Mouse (Mus musculus) adrenal gland, postnatal 14 days (tissue): ENCODE data around the gene Gm16181. TPM values are rescaled to one million over a fixed set of nuclear protein-coding genes. Genes with fewer than 3 reads are reported as not detected.

Experiments used
- DNase-seq: peaks from one replicate; pipeline ENCODE4 v3.0.0; 2021; ENCODE audit warnings: mixed read lengths
- long read RNA-seq, 2 experiments: library from polyadenylated mRNA; stranded (forward); transcript quantifications; one replicate each; pipeline ENCODE4 v2.0.0; 2021
- total RNA-seq: library from RNA; stranded (reverse); gene quantifications from 2 replicates; pipeline ENCODE4 v1.2.3, GENCODE M21; 2021

The Gm16181 gene
- total RNA-seq, result 0.67 TPM in 1 of 2 replicates, not detected in the other
- long read RNA-seq, experiment 1, partial matches to known transcripts, result 0 of 1 reads
- long read RNA-seq, experiment 1, other reads (novel, unspliced or antisense), result 0 of 1 reads
- long read RNA-seq, experiment 2, result 0 reads

DNA sequence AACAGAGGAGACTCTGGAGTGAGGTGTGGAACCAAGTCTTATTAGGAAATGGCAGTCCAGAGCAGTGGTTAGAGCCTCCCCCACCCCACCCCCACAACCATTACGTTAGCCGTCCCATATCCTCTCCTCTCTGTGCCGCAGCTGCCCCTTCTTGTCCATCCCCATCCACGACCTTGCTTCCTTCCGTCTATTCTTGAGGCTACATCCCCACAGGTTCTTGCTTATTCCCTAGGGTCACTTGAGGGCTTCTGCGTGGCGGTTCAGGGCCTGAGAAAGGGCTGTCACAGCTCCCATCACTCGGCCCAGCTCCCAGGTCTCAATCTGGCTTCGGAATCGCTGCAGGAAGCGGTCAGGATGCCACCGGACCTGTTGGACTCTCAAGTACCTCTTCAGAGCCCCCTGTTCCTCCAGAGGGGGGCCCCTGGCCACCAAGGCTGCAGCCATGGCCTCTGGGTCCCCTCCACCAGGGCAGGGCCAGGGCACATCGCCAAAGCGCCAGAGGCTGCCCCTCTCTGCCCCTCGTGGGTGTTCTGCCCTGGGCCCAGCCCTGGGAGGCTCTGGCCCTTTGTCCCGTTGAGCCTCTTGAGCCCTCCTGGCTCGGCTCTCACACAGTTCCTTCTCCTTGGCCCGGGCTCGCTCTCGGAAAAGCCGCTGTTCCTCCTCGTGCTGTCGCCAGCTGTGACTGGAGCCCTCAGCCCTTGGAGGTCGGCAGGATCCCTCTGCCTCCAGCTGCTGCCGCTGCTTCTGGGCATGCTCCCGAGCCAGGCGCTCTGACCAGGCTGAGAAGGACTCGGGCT is at the start of gene Gm16181:
Gene Gm16181 (plus strand): TSS at position 679 of the 797 bp plus-strand sequence.
- DNase-seq, result no peak

DNA sequence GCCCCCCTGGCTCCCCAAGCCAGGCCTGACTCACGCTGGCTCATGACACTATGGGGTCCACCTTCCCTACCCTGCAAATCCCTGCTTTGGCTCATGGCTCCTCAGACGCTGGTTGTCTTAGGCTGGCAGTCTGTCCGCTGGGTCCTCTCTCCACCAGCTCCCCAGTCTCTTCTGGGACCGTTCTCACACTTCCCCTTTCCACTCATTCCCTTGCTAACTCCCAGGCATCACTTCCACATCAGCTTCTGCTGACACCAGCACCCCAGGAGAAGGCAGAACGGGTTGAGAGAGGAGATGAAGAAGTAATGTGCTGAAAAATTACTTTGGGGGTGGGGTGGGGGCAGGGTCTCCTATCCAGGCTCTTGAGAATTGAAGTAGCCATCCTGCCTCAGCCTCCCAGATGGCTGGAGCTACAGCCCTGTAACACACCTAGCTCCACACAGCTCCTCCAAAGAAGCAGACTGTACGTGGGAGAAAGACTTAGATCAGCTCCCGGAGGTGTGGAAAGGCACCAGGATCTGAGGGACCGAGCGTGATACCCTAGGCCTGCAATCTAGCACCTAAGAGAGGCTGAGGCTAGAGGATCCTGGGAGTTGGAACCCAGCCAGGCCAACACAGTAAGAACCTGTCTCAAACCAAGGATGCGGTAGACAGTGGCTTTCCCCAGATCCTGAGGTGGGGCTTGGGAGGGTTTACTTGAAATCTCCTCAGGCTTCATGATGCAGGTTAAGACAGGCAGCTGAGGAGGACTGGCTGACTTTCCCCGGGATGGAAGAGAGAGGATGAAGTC is 48.0 kb upstream of the Gm16181 start:
- no peak for DNase-seq

DNA sequence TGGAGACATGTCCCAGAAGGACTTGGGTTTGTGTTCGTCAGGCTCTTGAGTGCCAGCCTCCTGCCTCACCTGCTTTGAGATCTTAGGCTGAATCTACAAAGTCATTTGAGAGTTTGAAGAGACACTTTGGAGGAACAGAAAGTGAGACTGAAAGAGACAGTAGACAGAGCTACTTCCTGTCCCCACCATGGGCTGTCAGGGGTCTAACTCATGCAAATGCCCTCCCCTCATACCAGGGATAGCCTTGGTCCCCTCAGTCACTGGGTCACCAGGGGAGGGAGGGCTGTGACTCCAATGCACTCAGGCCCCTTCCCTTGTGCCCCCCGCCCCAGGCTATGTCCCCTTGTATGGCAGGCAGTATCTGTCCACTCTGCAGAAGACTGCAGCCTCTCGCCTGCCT is 47.3 kb upstream of the Gm16181 start:
- DNase-seq, result no peak

DNA sequence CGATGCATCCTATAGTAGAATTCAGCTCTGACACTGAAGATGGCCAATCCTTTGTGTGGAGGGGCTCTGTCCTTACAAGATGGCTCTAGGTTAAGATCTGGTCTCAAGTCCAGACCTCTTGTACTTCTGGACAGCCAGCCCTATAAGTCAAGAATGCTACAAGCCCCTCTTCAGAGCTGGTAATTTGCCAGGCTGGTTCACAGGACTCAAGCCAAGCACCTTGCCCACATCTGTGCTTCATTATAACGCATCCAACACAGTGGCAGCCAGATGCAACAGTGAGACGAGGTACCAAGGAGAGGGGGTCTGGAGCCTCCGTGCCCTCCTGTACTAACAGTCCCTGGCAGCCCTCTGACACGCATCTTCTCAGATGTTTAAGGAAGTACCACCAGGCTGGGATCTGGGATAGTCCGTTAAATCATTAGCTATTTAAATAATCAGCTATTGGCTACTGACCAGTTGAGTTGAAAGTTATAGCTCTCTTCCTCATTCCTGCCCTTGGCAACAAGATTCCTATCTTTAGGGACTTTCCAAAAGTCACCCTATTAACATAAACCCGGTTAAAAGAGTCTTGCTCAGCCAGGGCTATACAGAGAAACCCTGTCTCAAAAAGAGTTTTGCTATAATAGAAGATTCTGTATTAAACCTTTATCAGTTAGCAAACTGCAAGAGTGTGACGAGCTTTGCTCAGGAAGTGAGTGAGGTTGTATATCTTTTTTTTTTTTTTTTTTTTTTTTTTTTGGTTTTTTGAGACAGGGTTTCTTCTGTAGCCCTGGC is 46.2 kb upstream of the Gm16181 start:
- DNase-seq, result no peak

DNA sequence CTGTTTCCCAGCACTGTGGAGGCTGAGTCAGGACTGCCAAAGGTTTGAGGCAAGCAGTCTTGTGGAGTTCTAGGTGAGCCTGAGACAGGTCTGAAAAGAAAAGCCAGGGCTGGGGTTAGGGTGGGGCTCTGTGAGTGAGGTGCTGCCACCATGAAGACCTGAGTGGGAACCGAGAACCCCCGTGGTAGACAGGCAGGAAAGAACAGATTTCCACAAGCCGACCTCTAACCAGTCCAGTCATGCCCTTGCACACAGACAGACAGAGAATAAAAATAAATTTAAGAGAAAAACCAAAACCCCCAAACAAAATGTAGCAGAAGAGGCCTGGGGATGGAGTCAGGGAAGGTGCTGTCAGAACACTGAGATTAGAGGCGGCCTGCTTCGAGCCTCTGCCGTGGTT is 45.3 kb upstream of the Gm16181 start:
- DNase-seq, result no peak

DNA sequence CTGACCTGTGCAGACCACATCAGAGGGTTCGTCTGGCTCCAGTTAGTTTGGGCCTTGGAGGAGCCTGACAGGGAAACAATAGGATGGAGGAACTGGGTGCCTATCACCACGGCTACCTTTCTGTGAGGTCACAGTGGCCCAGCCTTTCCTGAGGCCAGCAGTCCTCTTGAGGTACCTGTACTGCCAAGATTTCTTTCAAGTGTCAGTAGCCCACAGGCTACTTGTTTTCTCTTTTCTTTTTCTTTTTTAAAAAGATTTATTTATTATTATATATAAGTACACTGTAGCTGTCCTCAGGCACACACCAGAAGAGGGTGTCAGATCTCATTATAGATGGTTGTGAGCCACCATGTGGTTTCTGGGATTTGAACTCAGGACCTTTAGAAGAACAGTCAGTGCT is 44.7 kb upstream of the Gm16181 start, which contains the start of gene Aif1:
Gene Aif1 (minus strand): TSS at position 101 of the 400 bp plus-strand sequence.
- DNase-seq, result no peak

DNA sequence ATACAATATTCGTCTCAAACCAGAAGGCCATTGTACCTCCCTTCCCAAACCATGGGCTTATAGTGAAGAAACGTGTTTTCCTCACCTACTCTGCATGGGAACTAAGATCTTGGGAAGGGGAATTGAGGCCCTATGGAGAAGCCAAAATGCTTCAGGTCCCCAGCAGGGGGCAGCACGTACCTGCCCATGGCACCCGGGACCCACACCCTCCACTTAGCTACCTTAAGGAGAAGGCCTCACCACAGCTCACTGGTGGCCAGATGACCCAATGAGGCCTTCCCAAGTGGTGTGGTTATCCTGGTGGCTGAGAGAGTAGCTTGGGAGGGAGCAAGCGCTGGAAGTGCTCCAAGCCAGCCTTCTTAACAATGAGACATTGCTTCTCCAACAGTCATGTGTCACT is 42.1 kb upstream of the Gm16181 start:
- DNase-seq, result peak; percentile 90

DNA sequence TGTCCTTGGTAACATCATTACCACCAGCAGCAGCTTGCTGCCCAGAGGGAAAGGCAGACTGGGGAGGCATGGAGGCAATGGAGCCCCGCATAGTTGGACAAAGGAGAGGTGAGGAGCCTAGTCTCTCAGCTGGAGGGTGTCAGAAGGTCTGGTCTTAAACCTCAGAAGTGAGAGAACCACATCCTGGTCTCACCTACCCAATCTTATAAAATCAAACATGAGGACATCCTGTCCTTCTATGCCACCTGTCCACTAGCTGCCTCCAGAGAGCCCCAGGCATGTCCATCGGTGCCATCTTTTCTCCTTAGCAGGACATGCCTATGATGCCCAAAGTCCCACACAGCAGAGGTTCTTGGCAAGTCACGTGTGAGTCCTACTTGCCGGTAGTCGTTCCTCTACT is 40.5 kb upstream of the Gm16181 start:
- no peak for DNase-seq

DNA sequence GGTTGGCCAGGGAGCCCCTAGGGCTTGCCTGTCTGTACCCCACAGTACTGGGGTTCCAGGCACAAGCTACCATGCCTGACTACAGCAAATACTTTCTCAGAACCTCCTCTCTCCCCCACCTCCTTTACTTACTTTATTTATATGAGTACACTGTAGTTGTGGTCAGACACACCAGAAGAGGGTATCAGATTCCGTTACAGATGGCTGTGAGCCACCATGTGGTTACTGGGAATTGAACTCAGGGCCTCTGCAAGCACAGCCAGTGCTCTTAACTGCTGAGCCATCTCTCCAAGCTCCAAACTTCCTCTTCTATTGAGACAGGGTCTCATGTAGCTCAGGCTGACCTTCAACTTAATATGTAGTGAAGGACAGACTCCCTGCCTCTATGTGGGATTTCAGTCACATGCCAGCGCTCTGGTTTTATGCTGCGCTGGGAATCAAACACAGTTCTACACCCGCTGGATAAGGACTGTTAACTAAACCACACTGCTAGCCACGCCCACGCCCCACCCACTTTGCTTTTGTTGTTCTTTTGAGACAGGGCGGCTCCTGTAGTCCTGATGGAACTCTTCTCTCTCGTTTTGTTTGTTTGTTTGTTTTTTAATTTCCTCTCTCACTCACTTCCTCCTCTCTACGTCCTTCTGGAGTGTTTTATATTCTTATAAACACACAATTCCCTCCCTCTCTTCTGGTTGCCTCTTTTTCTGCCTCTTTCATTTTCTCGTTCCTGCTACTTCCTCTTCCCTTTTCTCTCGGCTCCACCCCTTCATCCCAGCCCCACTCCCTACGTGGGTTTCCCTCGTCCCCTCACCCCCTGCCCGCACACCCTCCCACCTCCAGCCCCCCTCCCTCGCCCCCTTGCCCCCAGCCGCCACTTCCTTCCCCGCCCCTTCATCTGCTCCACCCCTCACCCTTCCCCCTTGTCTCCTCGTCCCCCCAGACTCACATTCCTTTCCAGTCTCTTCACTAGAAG is 34.7 kb upstream of the Gm16181 start:
- peak; percentile 87 for DNase-seq

DNA sequence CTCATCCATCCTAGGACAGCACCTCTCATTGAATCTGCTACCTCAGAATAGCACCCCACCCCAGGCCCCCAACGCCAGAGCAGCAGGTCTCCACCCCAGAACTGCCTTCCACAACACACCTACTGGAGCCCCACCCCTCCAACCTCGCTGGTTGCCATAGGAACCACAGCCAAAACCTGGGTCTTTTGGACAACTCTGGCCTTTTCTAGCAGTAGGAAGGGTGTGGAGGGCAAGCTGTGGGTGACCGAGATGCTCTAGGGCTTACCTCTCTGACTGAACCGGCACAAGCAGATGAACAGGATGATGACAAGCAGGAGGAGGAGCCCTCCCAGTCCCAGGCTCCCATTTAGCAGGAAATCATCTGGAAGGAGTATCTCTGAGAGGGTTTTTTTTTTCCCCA is 34.0 kb upstream of the Gm16181 start:
- DNase-seq, result peak; percentile 57

DNA sequence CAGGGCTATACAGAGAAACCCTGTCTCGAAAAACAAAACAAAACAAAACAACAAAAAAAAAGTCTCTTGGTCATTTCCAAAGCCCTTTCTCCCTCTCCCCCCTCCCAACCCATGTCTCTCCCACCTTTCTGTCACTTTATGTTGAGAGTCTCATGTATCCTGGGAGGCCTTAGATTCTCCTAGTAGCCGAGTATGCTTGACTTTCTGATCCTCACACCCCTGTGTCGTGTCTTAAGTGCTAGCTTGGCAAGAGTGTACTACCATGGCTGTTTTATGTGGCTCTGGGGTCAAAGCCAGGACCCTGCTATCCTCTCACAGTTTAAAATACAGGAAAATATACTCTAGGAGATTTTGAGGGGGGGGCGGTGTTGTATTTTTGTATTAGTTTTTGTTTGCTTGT is 33.3 kb upstream of the Gm16181 start:
- DNase-seq, result no peak

DNA sequence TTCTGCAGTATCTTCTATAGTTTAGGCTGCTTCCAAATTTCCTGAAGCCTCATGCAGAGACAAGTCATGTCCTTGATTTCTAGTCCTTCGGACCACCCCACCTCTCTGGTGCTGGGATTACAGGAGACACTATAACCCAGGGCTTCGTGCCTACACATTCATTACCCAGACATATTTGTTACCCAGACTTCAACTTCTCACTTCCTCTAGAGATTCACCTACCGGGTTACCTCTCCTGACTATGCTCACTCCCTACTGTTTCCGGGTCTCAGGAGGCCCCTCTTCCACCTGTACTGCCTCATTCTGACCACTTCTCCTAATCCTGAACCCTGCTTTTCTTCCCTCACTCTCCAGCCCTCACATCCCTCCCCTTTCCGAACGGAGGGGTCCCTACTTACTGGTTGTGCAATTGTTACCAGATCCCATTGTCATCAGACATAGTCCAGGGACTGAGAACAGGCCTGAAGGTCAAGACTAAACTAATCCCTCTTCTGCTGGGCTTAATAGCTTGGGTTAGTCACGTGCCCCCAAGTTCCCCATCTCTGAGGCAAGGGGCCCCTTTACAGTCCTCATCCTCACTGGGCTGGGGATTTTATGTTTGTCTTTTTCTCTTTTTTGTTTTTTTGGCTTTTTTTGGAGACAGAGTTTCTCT is 32.5 kb upstream of the Gm16181 start, which contains the start of gene Lst1:
Gene Lst1 (minus strand): TSS at position 481 of the 652 bp plus-strand sequence.
- DNase-seq, result no peak

DNA sequence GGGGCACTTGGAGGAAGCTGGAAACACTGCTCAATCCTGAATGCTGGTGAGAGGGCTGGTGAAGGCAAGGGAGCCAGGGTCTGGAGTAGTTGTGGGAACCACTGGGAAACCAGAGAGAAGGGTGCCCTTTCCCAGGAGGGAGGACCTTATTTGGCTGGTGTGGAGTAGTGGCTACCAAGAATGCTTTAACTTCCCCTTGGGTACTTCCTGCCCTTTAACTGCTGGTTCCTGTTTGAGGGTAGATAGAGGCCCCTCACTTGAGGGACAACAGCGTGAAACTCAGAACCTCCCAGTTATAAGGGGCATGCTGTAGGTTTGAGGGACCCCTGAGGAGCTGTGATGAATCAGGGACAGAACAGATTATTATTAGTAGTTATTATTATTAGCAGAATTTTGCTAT is 31.4 kb upstream of the Gm16181 start:
- no peak for DNase-seq

DNA sequence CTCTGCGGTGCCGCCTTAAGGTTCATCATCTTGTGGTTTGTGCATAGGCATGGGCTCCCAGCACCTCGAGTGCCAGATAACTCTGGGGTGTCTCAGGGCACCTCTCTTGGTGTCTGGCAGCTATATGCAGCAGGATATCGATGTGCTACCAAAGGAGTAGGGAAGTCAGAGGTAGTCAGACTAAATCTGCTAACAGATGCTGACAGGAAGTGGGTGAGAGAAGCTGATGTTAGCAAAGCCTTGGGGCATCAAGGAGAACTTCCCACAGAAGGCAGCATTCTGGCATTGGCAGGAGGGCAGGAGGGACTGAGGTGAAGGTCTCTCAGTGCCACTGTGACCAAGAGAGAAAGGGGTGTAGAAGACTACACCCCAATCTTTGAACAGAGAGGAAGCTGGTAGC is 30.5 kb upstream of the Gm16181 start:
- no peak for DNase-seq

DNA sequence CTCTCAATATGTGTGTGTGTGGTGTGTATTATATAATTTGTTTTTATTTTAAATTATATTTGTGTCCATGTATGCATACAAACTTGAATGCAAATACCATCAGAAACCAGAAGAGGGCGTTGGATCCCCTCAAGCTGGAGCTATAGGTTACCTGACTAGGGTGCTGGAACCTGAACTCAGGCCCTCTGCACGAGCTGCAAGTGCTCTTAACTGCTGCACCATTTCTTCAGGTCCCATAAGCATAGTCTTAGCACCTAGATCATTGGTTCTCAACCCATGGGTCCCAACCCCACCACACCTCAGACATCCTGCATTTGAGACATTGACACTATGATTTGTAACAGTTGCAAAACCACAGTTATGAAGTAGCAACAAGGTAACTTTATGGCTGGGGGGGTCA is 28.9 kb upstream of the Gm16181 start:
- DNase-seq, result no peak

DNA sequence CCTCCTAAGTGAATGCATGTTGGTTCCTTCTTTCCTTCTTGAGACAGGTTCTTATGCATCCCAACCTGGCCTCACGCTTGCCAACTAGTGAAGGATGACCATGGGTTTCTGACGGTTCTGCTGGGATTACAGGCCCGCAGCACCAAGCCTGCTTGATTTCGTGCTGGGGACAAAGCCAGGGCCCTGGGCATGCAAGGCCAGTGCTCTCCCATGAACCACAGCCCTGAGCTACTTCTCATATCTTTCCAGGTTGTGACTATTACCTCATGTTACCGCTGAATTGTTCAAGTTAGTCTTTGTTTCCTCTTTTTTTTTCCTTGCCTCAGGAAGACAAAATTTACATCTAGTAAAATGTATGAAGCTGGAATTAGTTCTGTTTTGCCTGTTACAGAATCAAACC is 27.7 kb upstream of the Gm16181 start:
- peak; percentile 53 for DNase-seq

DNA sequence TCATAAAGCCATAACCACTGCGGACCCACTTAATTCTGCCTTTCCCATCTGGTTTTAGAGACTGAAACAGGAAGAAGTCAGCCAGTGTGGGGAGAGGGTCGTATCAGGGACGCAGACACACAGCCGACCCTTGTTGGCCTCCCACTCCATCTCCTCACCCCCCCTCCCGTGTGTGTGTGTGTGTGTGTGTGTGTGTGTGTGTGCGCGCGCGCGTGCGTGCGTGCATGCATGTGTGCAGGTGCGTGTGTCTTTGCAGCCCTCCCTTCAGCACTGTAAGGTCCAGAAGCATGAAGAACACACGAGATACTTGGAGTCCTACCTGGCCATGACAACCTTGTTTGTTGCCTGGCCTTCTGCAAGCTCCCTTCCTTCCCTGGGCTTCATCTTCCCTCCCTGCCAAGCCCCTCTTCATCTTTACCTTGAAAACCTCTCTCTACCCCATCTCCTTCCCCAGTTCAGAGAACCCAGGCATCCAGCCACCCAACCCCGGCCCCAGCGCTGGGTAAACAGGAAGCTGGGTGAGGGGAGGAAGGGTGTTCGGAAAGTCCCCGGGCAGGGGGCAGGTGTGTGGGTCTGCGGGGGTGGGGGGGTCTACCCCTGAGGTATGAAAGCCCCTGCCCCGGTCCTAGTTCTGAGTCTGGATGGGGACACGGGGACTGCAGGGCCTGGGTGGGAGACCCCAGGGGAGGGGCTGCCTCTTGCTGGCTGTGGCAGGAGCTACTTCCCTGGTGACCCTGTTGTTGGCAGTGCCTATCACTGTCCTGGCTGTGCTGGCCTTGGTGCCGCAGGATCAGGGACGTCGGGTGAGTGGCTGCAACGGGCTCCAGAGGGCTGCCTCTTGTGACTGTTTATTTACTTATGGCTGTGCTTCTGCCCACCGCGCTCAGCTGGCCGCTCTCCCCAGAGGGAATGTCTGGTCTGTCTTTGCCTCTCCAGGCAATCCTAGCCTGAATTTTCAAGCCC is 26.5 kb upstream of the Gm16181 start, which contains the start of gene Ltb:
Gene Ltb (plus strand): TSS at position 559 of the 963 bp plus-strand sequence.
- DNase-seq, result peak; percentile 72

DNA sequence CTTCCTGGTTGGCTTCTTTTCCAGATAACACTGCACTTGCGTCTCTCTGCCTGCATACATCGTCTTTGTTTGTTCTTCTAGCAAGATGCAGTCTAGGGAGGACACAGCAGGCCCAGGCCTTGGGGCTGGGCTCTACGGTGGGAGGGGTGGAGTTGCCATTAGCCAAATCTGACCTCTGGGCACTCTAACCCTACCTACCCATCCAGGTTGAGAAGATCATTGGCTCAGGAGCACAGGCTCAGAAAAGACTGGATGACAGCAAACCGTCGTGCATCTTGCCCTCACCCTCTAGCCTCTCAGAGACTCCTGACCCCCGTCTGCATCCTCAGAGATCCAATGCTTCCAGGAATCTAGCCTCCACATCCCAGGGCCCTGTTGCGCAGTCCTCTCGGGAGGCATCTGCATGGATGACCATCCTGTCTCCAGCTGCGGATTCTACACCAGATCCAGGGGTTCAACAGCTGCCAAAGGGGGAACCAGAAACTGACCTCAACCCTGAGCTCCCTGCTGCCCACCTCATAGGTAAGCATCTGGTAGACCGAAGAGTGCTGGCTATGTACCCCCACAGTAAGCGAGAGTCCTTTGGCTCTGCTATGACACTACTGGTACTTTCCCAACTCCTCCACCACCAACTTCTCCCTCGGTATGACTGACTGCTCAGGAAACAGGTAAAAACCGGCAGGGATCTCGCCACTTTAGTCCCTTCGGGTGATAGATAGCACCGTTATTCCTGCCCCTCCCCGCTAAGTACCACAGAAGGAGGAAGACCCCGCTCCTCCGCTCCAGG is 25.6 kb upstream of the Gm16181 start:
- DNase-seq, result no peak
